In genomic region chr7:63970986-63971385, GRCm38 (mm10) we compare ENCODE assay signal across 13 mouse cellular contexts. TPM values are rescaled to one million over a fixed set of nuclear protein-coding genes. Genes with fewer than 3 reads are reported as not detected.
DNase-seq lines count a peak whose midpoint lies in the region; ATAC-seq lines count a peak whose summit lies in the region.
"Had no signal": no experiment of that assay in that cellular context is flagged by ENCODE, and none has a peak within 500 bp of the region (broad histone marks: within the 10 kb centered on the region; RNA-seq: fewer than 3 reads in every experiment).

No protein-coding gene starts in this region.

- 69% methylated on average over 4 of the region's 4 CpGs for WGBS in midbrain, embryonic 10.5 days
- WGBS in midbrain, embryonic 16.5 days = 71% methylated on average over 4 of the region's 4 CpGs

- no peaks in the 10 kb centered on the region for H3K27me3 ChIP-seq in midbrain, embryonic 10.5 days (ENCODE audit: low read depth, poor library complexity, severe bottlenecking)
- H3K27me3 ChIP-seq in midbrain, embryonic 16.5 days (ENCODE audit: control insufficient read depth, insufficient read depth, low read depth, low read length) = no peaks in the 10 kb centered on the region
- H3K27me3 ChIP-seq: embryonic facial prominence, embryonic 15.5 days had no signal

- no peak overlapping the region for H3K4me2 ChIP-seq in midbrain, embryonic 16.5 days (ENCODE audit: low read length)
- H3K4me2 ChIP-seq: embryonic facial prominence, embryonic 15.5 days; lung, embryonic 14.5 days had no signal

- H3K9ac ChIP-seq in midbrain, embryonic 16.5 days (ENCODE audit: low read depth, low read length) = no peak overlapping the region
- H3K9ac ChIP-seq: embryonic facial prominence, embryonic 15.5 days; lung, embryonic 14.5 days had no signal

- ATAC-seq in midbrain, embryonic 16.5 days = no peak

- DNase-seq in midbrain, embryonic 10.5 days (ENCODE audit: low spot score) = no peak
- DNase-seq in cerebellum, adult 11 months = peak; percentile 60
- DNase-seq in cerebellum, postnatal 36 days = peak; percentile 70 to 75
- DNase-seq in induced T-regulatory cell, adult 2 months (ENCODE audit: low read depth) = peak; percentile 45
- no peak for DNase-seq in spleen, postnatal 4 days (ENCODE audit: low spot score in 2 of 2)
- no peak for DNase-seq in testis, postnatal 10 days (ENCODE audit: low spot score)
- DNase-seq: gastrocnemius, adult 2 months; kidney, adult 8-10 months; lung, embryonic 14.5 days; thymus, postnatal 14 days had no signal

- peak overlapping the region; percentile 59 for H3K27ac ChIP-seq in midbrain, embryonic 10.5 days (replicated peaks)
- H3K27ac ChIP-seq in midbrain, embryonic 16.5 days (ENCODE audit: low read length) = no peak overlapping the region
- H3K27ac ChIP-seq: embryonic facial prominence, embryonic 15.5 days; gastrocnemius, adult 2 months had no signal

- peaks cover 18% of the 10 kb centered on the region for H3K4me1 ChIP-seq in midbrain, embryonic 10.5 days
- no peaks in the 10 kb centered on the region for H3K4me1 ChIP-seq in midbrain, embryonic 16.5 days (ENCODE audit: control insufficient read depth, insufficient read depth, low read length)
- H3K4me1 ChIP-seq: embryonic facial prominence, embryonic 15.5 days had no signal

- H3K36me3 ChIP-seq in midbrain, embryonic 10.5 days = no peaks in the 10 kb centered on the region
- H3K36me3 ChIP-seq in midbrain, embryonic 16.5 days (ENCODE audit: control insufficient read depth, insufficient read depth, low read length) = no peaks in the 10 kb centered on the region
- H3K36me3 ChIP-seq: embryonic facial prominence, embryonic 15.5 days had no signal

- H3K9me3 ChIP-seq in midbrain, embryonic 10.5 days (replicated peaks) = no peaks in the 10 kb centered on the region
- H3K9me3 ChIP-seq in midbrain, embryonic 16.5 days (replicated peaks; ENCODE audit: control insufficient read depth, low read length, poor library complexity, severe bottlenecking) = no peaks in the 10 kb centered on the region
- H3K9me3 ChIP-seq: embryonic facial prominence, embryonic 15.5 days had no signal

- H3K4me3 ChIP-seq in midbrain, embryonic 10.5 days = no peak overlapping the region
- H3K4me3 ChIP-seq in midbrain, embryonic 16.5 days (ENCODE audit: low read depth, low read length) = no peak overlapping the region
- H3K4me3 ChIP-seq: embryonic facial prominence, embryonic 15.5 days; gastrocnemius, adult 2 months had no signal

RNA-seq across cellular contexts. Expression of gene Klf13, which starts 32.3 kb away (rescaled TPM):
- polyA plus RNA-seq in midbrain, embryonic 10.5 days (2016; fragmentation: Nextera tagmentation; extraction: Ambion mirVana) = 29.6 and 34.1 TPM in 2 replicates
- polyA plus RNA-seq in midbrain, embryonic 16.5 days (2015; fragmentation: Nextera tagmentation; extraction: Ambion mirVana) = 19.9 and 21.6 TPM in 2 replicates

RNA-seq across cellular contexts. Expression of gene E030018B13Rik, which starts 54.3 kb away (rescaled TPM):
- not detected in 2 replicates for polyA plus RNA-seq in midbrain, embryonic 10.5 days (2016; fragmentation: Nextera tagmentation; extraction: Ambion mirVana)
- polyA plus RNA-seq in midbrain, embryonic 16.5 days (2015; fragmentation: Nextera tagmentation; extraction: Ambion mirVana) = 0.21 TPM in 1 of 2 replicates, not detected in the other
- polyA plus RNA-seq: limb, embryonic 11.5 days had no signal

Comparison
In these comparisons a context has a peak if more than half of its experiments do, and no peak if none do; other contexts are left out.
1. DNase-seq: peak in cerebellum, adult 11 months (single experiment), cerebellum, postnatal 36 days (2 of 2) and induced T-regulatory cell, adult 2 months (single experiment); none in midbrain, embryonic 10.5 days (single experiment), spleen, postnatal 4 days (0 of 2) and testis, postnatal 10 days (single experiment).